Comparison of ENCODE assay signal across 9 mouse cellular contexts in the genomic region with DNA sequence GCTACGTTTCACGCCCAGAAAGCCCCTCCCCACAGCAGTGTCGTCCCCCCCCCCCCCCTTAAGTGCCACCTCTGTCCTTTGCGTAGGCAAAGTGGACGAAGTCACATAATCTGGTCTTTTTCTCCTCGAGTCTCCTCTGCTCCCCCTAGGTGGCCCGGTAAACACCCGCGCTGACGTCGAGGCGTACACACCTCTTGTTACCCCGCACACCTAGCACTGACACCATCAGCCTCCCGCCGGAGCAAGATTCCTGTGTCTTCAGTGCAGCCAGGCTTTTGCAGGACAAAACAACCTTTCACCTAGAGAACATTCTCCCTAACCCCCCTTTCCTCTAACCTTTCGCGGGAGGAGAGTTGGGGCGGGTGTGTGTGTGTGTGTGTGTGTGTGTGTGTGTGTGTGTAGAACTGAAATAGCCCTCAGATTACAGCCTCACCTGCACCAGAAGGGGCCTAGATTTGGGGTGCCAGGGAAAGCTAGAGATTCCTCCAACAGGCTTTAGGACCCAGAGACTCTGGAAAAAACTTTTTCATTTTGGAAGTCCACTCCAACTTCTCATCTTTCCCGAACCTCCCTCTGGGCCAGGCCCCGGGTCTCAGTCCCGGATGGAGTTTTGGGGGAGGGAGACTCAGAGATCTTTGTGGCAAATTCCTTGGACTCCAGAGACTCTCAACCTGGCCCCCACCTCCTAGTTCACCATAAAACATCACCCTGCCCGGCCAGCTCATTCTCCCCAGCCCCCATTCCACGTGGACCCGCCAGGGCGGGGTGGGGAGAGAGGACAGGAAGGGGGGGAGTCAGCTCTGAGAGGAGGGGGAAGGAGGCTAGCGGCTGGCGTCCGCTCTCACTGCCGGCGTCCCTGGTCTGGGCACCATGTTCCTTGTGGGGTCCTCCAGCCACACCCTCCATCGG. TPM values are rescaled to one million over a fixed set of nuclear protein-coding genes. Genes with fewer than 3 reads are reported as not detected.
DNase-seq lines count a peak whose midpoint lies in the region; ATAC-seq and TF ChIP-seq lines count a peak whose summit lies in the region.
"Had no signal": no experiment of that assay in that cellular context is flagged by ENCODE, and none has a peak within 500 bp of the region (broad histone marks: within the 10 kb centered on the region; RNA-seq: fewer than 3 reads in every experiment).

Gene Fkbp10 (plus strand): TSS at position 784 of the 909 bp plus-strand sequence.

- H3K27me3 ChIP-seq in erythroblast, embryonic 14.5 days (ENCODE audit: control insufficient read depth), result peaks cover 57% of the 10 kb centered on the region
- peaks cover 35% of the 10 kb centered on the region for H3K27me3 ChIP-seq in hindbrain, embryonic 12.5 days
- H3K27me3 ChIP-seq in liver, embryonic 13.5 days, result peaks cover 48% of the 10 kb centered on the region

- WGBS in hindbrain, embryonic 12.5 days, result under 1% methylated on average over 31 of the region's 31 CpGs
- 2% methylated on average over 30 of the region's 31 CpGs for WGBS in liver, embryonic 13.5 days (ENCODE audit: insufficient replicate concordance)
- 2% methylated on average over 31 of the region's 31 CpGs for WGBS in olfactory bulb, adult 2 months

- no peaks in the 10 kb centered on the region for H3K9me3 ChIP-seq in erythroblast, embryonic 14.5 days (ENCODE audit: control insufficient read depth, low read length)
- H3K9me3 ChIP-seq in hindbrain, embryonic 12.5 days (replicated peaks), result no peaks in the 10 kb centered on the region
- no peaks in the 10 kb centered on the region for H3K9me3 ChIP-seq in liver, embryonic 13.5 days (replicated peaks)

- peak within 1 kb of the TSS; percentile 63 for H3K4me2 ChIP-seq in hindbrain, embryonic 12.5 days (replicated peaks)
- peak within 1 kb of the TSS; percentile 65 for H3K4me2 ChIP-seq in liver, embryonic 13.5 days

- H3K9ac ChIP-seq in hindbrain, embryonic 12.5 days, result peak within 1 kb of the TSS; percentile 63
- peak within 1 kb of the TSS; percentile 55 for H3K9ac ChIP-seq in liver, embryonic 13.5 days

- peak within 1 kb of the TSS; percentile 54 for H3K4me3 ChIP-seq in erythroblast, embryonic 14.5 days (replicated peaks)
- H3K4me3 ChIP-seq in hindbrain, embryonic 12.5 days, result peak within 1 kb of the TSS; percentile 51
- peak within 1 kb of the TSS; percentile 58 for H3K4me3 ChIP-seq in liver, embryonic 13.5 days (replicated peaks)
- H3K4me3 ChIP-seq in olfactory bulb, adult 2 months (ENCODE audit: insufficient read depth, low read depth, low read length), result peak within 1 kb of the TSS; percentile 75

- no peak for TF ChIP-seq POLR2A in olfactory bulb, adult 2 months (IDR thresholded peaks at IDR 0.05; ENCODE audit: insufficient read depth, low read depth, low read length)

- DNase-seq in adrenal gland, postnatal 10 days, result peak; percentile 81
- DNase-seq in forelimb bud, embryonic 11.5 days (ENCODE audit: low read depth, low spot score), result peak; percentile 69
- no peak for DNase-seq in liver, embryonic 13.5 days

- H3K36me3 ChIP-seq in erythroblast, embryonic 14.5 days (ENCODE audit: control insufficient read depth), result no peaks in the 10 kb centered on the region
- H3K36me3 ChIP-seq in hindbrain, embryonic 12.5 days, result no peaks in the 10 kb centered on the region
- no peaks in the 10 kb centered on the region for H3K36me3 ChIP-seq in liver, embryonic 13.5 days
- H3K36me3 ChIP-seq: G1E had no signal

- H3K4me1 ChIP-seq in erythroblast, embryonic 14.5 days (ENCODE audit: control insufficient read depth), result peaks cover 8% of the 10 kb centered on the region
- peaks cover 20% of the 10 kb centered on the region for H3K4me1 ChIP-seq in hindbrain, embryonic 12.5 days
- peaks cover 18% of the 10 kb centered on the region for H3K4me1 ChIP-seq in liver, embryonic 13.5 days (replicated peaks)
- peaks cover 38% of the 10 kb centered on the region for H3K4me1 ChIP-seq in olfactory bulb, adult 2 months (ENCODE audit: control insufficient read depth, insufficient read depth, low read length)

- no peak for TF ChIP-seq CTCF in olfactory bulb, adult 2 months (IDR thresholded peaks at IDR 0.05; ENCODE audit: insufficient read depth, low read depth, low read length)

- ATAC-seq in erythroblast, adult 5-6 weeks (replicated peaks; ENCODE audit: low FRiP score, poor library complexity, severe bottlenecking), result no peak
- peak; percentile 38 for ATAC-seq in hindbrain, embryonic 12.5 days (ENCODE audit: low FRiP score)
- ATAC-seq in liver, embryonic 13.5 days (ENCODE audit: low read depth), result peak; percentile 37
- no peak for ATAC-seq in megakaryocyte progenitor cell, adult 5-6 weeks (replicated peaks; ENCODE audit: poor library complexity)

- H3K27ac ChIP-seq in hindbrain, embryonic 12.5 days, result peak within 1 kb of the TSS; percentile 68
- peak within 1 kb of the TSS; percentile 39 for H3K27ac ChIP-seq in liver, embryonic 13.5 days
- no peak within 1 kb of the TSS for H3K27ac ChIP-seq in olfactory bulb, adult 2 months (ENCODE audit: insufficient read depth, low read depth, low read length)

RNA-seq across cellular contexts. Expression of gene Fkbp10, which starts in this region (rescaled TPM):
- 0.05 and 0.07 TPM in 2 replicates for polyA plus RNA-seq in erythroblast, embryonic 14.5 days (2012)
- not detected in 2 replicates for total RNA-seq in erythroblast, adult 5-6 weeks (2015; ENCODE audit: low replicate concordance)
- total RNA-seq in erythroblast, adult 5-6 weeks (2017; ENCODE audit: low replicate concordance), result not detected in 2 replicates
- total RNA-seq in adrenal gland, postnatal 10 days (2021), result 10 to 100 TPM; 46.5 to 49.1 TPM
- 72.5 and 75.6 TPM in 2 replicates for polyA plus RNA-seq in hindbrain, embryonic 12.5 days (2016; fragmentation: Nextera tagmentation; extraction: Ambion mirVana)
- 11.8 and 13.1 TPM in 2 replicates for polyA plus RNA-seq in liver, embryonic 13.5 days (2015; fragmentation: Nextera tagmentation; extraction: Ambion mirVana)
- polyA plus RNA-seq in olfactory bulb, adult 2 months (2012; ENCODE audit: insufficient read depth, insufficient read length, low replicate concordance, missing spikeins), result not detected in 2 replicates
- total RNA-seq in megakaryocyte progenitor cell, adult 5-6 weeks (2015), result not detected in 2 replicates
- not detected in 2 replicates for total RNA-seq in megakaryocyte progenitor cell, adult 5-6 weeks (2017)
- polyA plus RNA-seq: G1E had no signal

Comparison
In these comparisons a context has a peak if more than half of its experiments do, and no peak if none do; other contexts are left out.
1. RNA of gene Fkbp10 (total RNA-seq): 46.5 to 49.1 TPM in adrenal gland, postnatal 10 days; not detected in erythroblast, adult 5-6 weeks and not detected in megakaryocyte progenitor cell, adult 5-6 weeks; every median in the first group is over 10 times any median in the second.
2. RNA of gene Fkbp10 (polyA plus RNA-seq): 72.5 to 75.6 TPM in hindbrain, embryonic 12.5 days and 11.8 to 13.1 TPM in liver, embryonic 13.5 days; 0.05 to 0.07 TPM in erythroblast, embryonic 14.5 days and not detected in olfactory bulb, adult 2 months; every median in the first group is over 10 times any median in the second.
3. ATAC-seq: peak in hindbrain, embryonic 12.5 days (single experiment) and liver, embryonic 13.5 days (single experiment); none in erythroblast, adult 5-6 weeks (single experiment) and megakaryocyte progenitor cell, adult 5-6 weeks (single experiment).
4. Peak in every context shown above with its lines, with median percentiles within 50 percentile points of each other: H3K4me3 ChIP-seq.